Mouse (Mus musculus) testis, postnatal 10 days (tissue): Measurements from ENCODE around the gene Mtap.
A peak's percentile ranks its signal among the peaks of the same experiment; 100 is the strongest.

Experiments used
- DNase-seq: peaks from one replicate; pipeline ENCODE4 v3.0.0; 2021; ENCODE audit warnings: low spot score

Gene Mtap

DNA sequence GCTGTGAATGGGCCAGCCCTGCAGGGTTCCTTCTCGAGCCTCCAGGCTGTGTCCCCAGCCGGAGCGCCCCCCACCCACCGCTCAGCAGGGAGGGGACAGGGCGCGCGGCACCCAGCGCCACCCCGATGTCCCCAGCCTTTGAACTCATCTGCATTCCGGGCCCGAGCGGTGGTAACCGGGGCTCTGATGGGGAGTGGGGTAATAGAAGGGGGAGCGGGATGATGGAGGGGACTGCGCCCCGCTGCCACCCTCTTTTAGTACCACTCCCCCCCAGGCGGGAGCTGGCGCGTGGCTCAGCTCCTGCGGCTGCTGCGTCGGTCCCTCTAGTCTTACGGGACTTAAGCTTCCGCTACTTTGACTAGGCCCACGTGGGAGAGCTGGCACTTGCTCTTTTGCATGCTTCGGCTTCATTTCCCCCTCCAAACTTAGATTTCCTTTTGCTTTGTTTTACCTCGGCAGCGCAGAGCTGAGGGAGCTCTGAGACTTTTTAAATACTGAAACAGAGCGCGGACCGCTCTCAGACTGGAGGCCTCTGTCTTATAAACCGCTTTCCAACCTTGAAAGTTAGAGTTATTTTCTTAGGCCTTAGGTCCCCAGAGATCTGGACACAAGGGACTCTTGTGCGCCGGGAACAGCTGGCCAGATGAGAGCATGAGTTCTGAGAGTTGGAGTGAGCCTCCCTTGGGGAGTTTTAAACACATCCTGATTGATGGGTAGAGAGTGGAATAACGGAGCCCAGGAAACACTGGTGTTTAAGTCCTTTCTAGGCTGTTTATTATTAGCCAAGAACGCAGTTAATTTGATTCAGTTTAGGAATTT lies 829 bp downstream of the Mtap start:
- peak; percentile 61 for DNase-seq

DNA sequence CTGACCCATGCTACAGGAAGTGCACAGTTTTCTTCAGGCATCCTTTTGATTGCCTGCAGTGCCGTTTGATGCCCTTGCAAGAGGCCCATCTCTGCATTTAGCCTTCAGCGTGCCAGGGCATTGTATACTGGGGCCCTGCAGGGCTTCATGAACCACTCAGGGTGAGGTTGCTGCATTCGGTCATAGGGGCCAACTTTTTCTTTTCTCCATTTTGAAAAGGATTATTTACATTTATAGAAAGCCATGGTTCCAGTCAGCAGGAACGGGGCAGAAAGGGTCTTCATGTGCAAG lies 1.4 kb downstream of the Mtap start:
- no peak for DNase-seq

DNA sequence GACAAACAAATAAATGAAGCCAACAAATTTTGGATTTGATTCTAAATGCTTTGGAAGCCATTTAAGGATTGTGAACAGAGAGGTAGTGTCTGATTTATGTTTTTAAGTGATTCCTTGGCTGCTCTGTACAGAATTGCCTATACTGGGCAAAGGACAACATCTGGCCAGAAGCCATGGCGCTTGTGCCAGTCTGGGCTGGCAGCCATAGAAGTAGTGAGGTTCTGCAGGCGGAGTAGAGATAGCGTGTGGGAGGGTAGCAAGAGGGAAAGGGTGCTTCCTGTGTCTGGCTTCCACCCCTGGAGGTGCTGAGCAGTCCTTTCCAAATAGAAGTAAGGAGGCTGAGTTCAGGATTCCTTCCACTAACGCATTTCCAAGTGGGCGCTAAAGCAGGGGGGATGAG lies 3.9 kb downstream of the Mtap start:
- peak; percentile 73 for DNase-seq

DNA sequence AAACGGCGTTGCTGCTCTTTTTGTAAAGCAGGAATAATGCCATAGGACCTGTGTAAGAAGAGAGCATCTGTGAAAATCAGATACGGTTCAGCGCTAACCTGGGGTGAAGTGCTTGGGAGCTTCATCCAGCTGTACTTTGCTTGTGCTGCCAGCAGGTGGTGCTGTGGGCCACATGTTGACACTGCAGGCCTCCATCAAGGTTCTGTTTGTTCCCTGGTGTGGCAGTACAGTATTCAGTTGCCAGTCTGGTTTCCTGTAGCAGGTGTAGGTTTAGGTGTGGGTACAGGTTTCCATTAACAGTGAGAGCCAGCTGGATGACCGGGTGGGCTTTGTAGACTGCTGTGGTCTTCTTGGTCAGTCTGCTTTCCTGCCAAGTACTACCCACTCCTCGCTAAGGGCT lies 8.5 kb downstream of the Mtap start:
- DNase-seq, result peak; percentile 87

DNA sequence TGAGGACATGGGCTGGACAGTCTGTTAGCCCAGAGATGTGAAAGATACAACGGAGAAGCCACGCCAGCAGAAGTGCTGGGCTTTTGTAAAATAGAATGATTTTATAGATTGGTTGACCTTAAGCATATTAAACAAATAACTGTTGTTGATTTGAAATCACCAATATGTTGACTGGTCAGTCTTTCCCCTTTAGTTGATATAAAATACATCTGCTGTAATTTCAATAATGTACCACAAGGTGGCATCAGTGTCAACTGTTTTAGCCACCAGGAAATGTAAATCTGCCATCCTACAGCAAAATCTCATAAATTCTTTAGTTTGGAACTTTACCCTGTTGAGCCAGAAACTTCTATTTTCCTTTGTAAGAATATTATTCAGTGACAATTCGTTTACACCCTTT lies 9.4 kb downstream of the Mtap start:
- no peak for DNase-seq

DNA sequence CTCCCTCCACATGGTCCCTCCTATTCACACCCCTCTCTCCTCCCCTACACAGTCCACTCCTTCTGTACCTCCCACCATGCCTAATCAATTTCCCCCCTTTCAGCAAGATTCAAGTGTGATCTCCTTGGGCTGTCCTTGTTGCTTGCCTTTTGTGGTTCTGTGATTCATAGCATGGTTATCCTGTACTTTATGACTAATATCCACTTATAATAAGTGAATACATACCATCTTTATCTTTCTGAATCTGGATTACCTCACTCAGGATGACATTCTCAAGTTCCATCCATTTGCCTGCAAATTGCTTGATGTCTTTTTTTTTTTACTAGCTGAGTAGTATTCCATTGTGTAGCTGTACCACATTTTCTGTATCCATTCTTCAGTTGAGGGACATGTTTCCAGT lies 12.3 kb downstream of the Mtap start:
- no peak for DNase-seq

DNA sequence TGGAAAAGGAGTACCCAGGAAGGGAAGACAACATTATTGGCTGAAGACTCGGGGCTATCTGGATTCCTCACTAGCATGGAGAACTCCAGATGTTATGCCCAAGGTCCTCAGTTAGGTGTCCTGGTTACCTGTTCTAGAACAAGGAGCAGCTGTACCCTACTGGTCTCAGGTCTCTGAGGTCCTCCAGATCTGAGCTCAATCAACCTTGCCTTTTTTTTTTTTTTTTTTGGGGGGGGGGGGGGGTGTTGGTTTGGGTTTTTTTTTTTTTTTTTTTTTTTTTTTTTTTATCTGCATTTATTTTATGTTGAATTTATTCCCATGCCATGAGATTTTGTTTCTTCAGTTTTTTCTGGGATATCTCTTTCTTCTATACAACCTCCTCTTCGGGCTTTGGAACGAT lies 24.5 kb downstream of the Mtap start:
- DNase-seq, result no peak

DNA sequence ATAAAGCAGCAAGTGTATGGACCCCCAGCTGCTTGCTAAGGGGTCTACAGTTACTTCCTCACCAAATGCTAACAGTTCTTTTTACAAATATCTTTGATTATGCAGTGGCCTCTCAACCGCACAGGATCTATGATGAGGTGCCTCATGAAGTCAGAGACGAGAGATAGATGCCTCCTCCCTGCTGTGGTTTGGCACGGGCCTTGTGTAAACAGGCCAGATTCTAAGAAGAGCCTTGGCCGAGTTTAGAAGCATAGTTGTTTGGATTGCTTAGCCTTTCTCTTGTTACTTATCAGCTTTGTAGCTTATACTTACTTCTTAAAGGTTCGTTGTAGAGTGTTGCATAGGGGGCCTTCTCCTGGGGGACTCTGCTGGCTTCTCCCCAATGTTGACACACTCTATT lies 25.6 kb downstream of the Mtap start:
- DNase-seq, result no peak

DNA sequence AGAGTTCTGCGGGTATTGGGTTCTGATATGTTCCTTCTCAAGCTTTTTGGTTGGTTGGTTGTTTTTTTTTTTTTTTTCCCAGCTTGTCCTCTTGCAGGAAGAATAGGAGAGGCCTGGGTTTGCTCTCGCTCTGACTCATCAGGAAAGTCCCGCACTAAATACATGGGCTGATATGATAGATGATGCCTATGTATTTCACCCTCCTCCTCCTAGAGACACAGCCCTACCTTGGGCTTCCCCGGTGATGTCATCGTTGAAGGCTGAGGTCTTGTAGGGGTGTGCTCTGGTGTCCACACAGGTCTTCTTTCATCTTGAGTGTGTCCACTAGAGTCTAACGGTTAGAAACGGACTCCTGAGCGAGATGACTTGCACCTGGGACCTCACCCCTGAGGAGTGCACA lies 26.7 kb downstream of the Mtap start:
- DNase-seq, result no peak

DNA sequence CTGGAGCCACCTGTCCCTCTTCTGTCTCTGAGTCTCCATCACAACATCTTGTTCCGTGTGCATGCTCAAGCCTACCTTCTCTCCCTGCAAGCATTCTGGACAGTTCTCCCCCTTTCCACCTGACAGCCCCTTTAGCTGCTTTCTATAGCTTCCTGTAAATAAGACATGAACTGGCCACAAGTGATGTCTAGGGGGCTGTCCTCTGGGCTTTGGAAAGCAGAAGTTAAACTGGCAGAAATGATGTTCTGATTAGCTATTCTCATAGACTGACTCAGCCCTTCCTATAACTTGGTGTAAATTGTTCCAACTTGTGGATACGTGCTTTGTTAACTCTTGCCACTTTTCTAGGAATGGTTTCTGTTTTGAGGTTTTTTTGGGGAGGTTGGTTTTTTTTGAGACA lies 27.8 kb downstream of the Mtap start:
- DNase-seq, result no peak

DNA sequence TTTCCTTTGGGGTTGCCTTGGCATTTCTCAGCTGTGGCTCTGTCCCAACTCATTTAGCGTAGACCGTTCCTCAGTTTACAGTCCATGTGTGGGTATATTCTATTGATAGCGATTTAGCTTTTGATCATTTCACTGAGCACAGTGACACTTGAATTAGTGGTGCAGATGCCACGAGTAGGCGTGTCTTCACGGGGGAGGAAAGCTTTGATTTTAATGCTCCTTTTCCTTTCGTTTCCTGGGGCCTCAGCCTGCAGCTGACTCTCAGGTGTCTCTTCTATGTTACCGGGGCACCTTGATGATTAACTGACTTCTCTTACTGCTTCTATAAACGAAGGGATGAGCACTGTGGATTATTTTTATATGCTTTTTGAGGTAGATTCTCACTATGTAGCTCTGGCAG lies 32.0 kb downstream of the Mtap start:
- DNase-seq, result no peak

DNA sequence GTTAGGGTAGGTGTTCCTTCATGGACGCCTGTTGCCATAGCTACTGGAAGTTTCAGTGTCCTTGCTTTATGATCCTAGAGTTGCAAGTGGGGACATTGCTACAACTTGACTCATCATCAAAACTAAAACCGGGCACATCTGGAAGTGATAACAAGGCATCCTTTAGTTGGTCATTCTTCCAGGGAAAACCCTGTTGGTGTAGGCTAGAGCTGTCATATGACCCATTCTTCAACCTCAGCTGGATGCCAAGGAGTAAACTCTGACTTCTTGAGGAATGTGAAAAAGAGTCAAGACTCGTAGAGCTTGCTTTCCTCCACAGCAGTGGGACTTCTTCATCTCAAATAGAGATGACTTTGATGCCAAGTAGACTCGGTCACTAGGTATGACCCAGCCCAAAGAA lies 32.8 kb downstream of the Mtap start:
- no peak for DNase-seq

DNA sequence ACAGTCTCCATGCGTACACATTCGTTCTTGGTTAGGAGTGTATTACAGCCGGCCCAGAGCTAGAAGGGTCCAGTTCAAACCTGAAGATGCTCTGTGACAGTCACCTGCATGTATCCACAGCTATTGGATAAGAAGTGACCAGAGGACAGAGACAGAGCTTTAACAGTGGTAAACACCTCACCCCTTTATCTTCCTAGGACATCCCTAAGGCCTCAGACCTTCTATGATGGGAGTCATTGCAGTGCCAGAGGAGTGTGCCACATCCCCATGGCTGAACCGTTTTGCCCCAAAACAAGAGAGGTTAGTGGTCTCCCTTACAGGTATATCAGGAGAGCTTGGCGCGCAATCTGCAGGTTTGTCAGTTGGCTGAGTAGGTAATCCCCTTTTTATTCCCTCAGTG lies 34.0 kb downstream of the Mtap start:
- DNase-seq, result no peak

DNA sequence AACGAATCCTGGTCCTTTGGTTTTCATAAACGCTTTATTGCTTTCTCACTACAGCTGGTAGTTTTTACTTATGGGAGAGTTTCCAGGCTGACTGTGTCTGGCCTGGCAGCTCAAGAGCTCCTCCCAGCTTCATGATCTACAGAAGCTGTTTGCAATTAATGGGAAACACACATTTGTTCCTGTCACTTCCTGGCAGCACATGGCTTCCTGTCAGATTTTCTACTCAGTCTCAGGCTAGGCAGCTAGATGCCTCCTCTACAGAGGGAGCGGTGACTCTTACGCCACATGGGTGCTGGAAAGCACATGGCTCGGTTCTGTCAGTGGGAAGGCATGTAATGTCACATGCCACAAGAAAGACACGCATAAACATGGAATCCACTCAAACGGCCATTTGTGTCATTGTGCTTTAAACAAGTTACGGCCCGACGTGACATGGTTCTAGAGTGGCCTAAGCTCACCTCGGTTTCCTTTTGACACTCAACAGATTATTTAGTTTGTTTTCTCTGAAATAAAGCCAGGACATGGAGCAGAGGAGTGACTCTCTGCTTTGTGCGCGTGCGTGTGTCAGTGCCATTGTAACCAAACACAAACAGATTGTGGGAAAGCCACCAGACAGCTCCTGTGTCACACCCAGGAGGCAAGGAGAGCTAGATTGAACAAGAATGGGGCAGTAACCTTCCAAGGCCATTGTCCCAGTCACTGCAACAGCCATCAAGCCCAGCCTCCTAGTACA lies 36.1 kb downstream of the Mtap start:
- no peak for DNase-seq

DNA sequence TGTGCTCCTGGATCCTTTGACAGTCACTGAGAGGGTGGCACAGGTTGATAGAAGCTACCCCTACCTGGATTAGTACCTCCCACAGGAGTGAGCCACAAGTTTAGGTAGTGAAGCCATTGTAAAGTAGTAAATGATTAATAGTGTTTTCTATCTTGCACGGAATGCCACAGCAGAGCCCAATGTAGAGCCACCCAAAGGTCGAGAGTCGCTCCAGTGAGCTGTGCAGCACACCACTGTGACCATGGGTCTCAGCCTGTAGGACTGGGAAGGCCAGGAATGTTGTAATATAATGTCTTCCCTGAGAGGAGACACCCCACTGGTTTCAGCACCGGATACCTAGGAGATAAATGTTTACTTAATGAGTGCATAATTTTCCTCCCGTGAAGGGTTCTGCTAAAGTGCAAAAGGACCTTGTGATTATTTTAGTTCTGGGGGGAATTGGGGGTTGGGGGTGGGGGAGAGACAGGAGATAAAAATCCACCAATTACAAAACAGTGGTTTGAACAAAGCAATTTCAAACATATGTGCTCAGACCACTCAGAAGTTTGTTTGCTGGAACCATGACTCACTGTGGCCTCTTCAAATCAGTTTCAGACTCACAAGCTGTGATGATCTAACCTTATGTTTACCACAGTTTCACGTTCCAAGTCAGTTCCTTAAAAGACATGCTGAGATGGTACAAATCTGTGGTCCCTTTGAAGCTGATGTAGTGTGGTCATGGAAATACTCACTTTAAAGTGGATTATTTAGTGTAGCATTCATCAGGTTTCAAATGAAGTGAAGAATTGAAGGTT lies 40.8 kb downstream of the Mtap start:
- no peak for DNase-seq

DNA sequence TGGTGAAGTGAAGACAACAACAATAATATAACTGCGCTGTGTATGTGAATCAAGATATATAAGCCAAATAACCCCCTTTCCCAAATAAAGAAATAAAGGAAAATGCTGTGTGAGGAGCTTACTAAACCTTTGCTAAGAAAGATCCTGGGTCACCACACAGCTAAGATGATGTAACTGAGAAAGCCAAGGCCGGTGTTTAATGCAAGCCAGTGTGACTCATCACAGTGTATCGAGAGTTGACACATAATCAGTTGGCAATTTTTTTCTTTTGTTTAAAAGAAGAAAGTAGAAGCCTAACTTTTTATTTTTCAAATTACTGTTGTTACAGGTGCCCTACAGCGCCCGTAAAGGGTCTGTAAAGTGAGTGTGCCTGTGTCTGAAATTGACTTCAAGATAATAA lies 43.2 kb downstream of the Mtap start:
- DNase-seq, result no peak

DNA sequence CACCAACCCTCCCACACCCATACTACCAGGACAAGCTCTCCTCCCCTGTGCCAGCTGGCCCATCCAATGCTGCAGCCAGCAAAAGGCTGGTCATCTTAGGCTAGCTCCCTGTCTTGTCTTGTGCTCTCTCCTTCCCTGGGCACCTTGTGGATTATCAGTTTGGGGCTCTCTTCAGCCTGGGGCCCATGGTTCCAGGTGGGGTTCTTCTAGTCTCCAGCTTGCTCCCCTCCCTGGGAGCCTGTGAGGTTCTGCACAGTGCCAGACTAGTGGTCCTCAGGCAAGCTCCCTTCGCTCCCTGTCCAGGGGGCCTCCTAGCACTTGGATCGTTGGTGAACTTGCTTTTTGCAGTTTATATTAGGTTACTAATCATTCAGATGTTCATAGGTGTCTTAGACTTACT lies 44.7 kb downstream of the Mtap start:
- no peak for DNase-seq

DNA sequence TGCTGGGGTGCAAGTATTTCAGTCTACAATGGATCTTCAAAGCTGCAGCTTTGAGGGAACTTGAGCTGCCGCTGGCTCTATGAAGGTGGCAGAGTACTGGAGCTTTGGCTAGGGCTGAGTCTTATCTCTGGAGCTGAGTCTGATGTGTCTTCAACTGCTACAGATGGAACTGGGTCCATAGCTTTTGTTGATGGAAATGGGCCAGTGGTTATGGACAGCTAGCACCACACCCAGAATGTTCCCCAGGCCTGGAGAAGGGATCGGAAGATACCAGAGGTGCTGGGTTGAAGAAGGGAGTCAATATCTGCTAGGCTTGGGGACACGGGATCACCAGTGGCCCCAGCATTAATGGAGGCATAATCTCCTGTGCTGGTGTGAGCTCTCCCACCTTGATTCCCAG lies 45.6 kb downstream of the Mtap start:
- DNase-seq, result no peak

DNA sequence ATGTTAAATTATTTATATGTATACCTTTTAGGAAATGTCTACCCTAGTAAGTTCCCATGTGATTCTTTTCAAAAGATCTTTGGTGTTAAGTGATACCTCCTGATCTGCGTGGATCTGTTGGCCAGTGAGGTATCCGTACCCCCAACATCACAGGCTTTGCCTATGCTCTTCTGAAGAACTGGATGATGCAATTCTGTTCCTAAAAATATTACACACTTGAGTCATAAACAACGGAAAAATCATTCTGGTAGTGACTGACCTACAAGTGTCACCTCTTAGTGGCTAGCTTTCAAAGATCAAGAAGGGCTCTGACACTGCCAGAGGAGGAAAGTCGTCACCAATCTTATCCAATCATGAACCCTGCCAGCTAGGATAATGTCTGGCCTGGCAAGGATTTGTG lies 58.6 kb downstream of the Mtap start:
- DNase-seq, result no peak

DNA sequence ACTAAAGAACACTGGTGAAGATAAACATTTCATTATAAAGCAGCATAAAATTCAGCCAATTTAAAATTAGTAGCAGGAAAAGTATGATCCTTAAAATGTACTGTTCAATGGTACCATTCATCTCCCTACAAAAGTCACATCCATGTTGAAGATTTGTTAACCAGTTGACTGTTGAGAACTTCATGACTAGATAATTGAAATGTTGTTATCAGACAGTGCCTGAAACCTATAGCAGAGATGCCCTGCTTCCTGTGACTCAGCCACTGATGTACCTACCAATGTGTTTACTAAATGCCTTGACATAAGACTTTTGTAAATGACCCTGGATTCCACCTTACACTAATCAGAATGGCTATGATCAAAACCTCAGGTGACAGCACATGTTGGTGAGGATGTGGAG lies 60.2 kb downstream of the Mtap start:
- no peak for DNase-seq

DNA sequence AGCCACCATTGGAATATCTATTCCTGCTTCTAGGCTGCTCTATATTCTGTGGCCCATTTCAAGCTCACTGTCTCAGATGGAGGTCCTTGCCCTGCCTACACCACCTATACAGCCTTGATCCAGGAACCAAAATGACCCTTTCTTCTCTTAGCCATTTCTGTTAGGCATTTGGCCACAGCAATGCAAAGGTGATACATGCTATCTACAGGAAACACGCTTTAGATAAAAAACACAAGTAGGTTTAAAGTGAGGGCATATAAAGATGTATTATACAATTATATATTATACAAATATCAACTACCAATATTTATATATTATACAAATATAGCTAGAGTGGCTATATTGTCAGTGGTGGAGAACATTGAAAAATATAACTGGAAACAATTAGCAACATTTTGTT lies 63.9 kb downstream of the Mtap start:
- no peak for DNase-seq

DNA sequence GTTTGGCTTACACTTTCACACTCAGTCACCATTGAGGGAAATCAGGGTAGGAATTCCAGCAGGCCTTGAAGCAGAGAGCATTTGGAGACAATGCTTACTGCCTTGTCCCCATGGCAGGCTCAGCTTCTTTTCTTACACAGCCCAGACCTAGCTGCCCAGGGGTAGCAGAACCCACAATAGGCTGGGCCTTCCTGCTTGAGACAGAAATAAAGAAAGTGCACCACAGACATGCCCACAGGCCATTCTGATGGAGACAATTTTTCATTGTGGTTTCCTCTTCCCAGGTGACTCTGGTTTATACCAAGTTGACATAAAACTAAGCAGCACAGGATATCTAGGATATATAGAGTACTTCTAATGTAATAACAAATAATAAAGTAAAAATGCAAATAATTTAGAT lies 72.4 kb downstream of the Mtap start:
- DNase-seq, result no peak

DNA sequence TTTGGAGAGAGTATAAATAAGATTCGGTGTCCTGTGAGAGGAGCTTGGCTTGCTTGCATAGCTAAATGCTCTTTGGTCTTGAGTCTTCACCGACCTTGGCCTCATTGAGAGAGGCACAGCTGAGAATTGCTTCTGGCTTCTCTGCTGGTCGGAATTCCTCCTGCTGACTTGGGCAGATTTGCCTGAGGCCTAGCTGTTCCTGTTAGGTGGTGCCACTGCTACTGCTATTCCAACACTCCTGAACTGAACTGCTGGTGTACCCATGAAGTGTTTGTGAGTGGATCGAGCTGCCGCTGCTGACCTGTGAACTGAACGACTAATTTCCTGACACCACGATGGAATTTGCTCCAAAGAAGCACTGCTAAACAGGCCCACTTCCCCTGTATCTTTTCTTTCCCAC lies 73.4 kb downstream of the Mtap start:
- DNase-seq, result no peak
